Mouse (Mus musculus) kidney, postnatal 0 days (tissue): Measurements from ENCODE around the gene Hspd1. TPM values are rescaled to one million over a fixed set of nuclear protein-coding genes. Genes with fewer than 3 reads are reported as not detected.

ENCODE experiments used
- ATAC-seq: fragments of 200-750 bp; cut with Nextera tagmentation; replicated peaks from 2 replicates; pipeline ENCODE4 v1.8.0; 2017; ENCODE audit warnings: low read depth, moderate number of reproducible peaks, moderate TSS enrichment, moderate library complexity; ENCODE audit not compliant: low FRiP score
- DNase-seq: peaks from one replicate; pipeline ENCODE4 v3.0.0-alpha.2; 2016; ENCODE audit warnings: low spot score
- H3K27ac ChIP-seq: fragments of 300-500 bp; sonication (generic); 2 replicates; pipeline ENCODE4 v1.5.1; 2014; ENCODE audit warnings: mild to moderate bottlenecking
- H3K27me3 ChIP-seq: fragments of 300-500 bp; sonication (generic); 2 replicates; pipeline ENCODE4 v1.6.1; 2014; ENCODE audit warnings: low read length, mixed read lengths; ENCODE audit not compliant: insufficient read depth
- H3K36me3 ChIP-seq: fragments of 300-500 bp; sonication (generic); 2 replicates; pipeline ENCODE4 v1.6.1; 2014; ENCODE audit warnings: low read length, mixed read lengths; ENCODE audit not compliant: insufficient read depth
- H3K4me1 ChIP-seq: fragments of 300-500 bp; sonication (generic); replicated peaks from 2 replicates; pipeline ENCODE4 v1.6.1; 2014; ENCODE audit warnings: antibody characterized with exemption, low read length, mixed read lengths; ENCODE audit not compliant: insufficient read depth
- H3K4me2 ChIP-seq: fragments of 300-500 bp; sonication (generic); 2 replicates; pipeline ENCODE4 v1.6.1; 2014; ENCODE audit warnings: mild to moderate bottlenecking, low read length, moderate library complexity, mixed read lengths
- H3K4me3 ChIP-seq: fragments of 300-500 bp; sonication (generic); replicated peaks from 2 replicates; pipeline ENCODE4 v1.5.1; 2014; ENCODE audit warnings: low read depth, low read length
- H3K9ac ChIP-seq: fragments of 300-500 bp; sonication (generic); 2 replicates; pipeline ENCODE4 v1.6.1; 2014; ENCODE audit warnings: low read depth, low read length
- H3K9me3 ChIP-seq: fragments of 300-500 bp; sonication (generic); replicated peaks from 2 replicates; pipeline ENCODE4 v1.6.1; 2016; ENCODE audit warnings: low read length, inconsistent platforms, mixed read lengths
- CTCF ChIP-seq: IDR thresholded peaks from 2 replicates; pipeline ENCODE4 v1.5.1; 2016; ENCODE audit warnings: antibody characterized with exemption, low read depth, mild to moderate bottlenecking, moderate library complexity
- WGBS: fragments of 180-500 bp; shearing (Covaris S2); extraction: QIAGEN DNeasy Blood & Tissue Kit; methylation state at CpG from one replicate; pipeline ENCODE4 v1.1.7; 2014; 5-methylcytosine and 5-hydroxymethylcytosine counted together
- polyA plus RNA-seq: library from polyadenylated mRNA; unstranded; fragments of >200 nt; fragmentation: Nextera tagmentation; extraction: Ambion mirVana; gene quantifications from 2 replicates; pipeline ENCODE4 v1.2.1, GENCODE M21; 2015

Gene Hspd1
- polyA plus RNA-seq, 1 experiment from 2014 or later: 315 TPM

DNA sequence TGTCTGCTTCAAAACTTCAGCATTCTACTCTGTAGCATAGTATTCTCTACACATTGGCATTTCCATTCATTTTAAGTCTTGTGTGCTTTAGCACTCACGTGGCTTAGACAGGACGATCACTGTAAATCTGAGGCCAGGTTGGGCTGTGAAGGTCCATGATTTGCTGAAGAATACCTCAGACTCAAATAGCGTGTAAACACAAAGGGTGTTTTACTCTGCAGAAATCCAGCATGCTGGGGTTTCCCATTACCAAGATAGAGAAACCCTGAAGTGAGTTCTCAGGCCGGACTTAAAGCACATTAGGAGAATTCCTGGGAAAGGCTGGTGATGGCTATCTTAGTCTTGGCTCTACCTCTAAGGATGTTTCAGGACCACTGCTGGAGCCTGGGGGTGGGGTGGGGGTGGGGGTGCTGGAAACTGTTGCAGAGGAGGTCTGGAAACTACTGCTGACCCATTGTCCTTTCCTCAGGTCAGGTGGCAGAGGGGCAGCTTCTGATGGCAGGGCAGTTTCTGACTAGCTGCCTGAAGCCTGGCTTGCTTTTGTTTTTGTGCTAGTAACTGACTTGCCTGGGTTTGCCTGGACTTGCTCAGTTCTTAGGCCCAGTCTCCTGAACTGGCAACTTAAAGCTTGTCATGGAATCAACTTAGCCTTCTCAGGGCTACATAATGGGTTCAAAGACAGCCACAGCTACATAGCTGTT, 21.2 kb upstream of the Hspd1 start:
- Histone ChIP-seq H3K9ac (no peak overlapping the region), H3K36me3 (no peaks in the 10 kb centered on the region), H3K27me3 (no peaks in the 10 kb centered on the region), H3K4me2 (no peak overlapping the region), H3K9me3 (no peaks in the 10 kb centered on the region), H3K4me3 (no peak overlapping the region), H3K4me1 (no peaks in the 10 kb centered on the region), H3K27ac (no peak overlapping the region)
- WGBS: 79% methylated on average over 4 of the region's 4 CpGs
- no peak for TF ChIP-seq CTCF
- ATAC-seq: no peak
- DNase-seq: no peak

DNA sequence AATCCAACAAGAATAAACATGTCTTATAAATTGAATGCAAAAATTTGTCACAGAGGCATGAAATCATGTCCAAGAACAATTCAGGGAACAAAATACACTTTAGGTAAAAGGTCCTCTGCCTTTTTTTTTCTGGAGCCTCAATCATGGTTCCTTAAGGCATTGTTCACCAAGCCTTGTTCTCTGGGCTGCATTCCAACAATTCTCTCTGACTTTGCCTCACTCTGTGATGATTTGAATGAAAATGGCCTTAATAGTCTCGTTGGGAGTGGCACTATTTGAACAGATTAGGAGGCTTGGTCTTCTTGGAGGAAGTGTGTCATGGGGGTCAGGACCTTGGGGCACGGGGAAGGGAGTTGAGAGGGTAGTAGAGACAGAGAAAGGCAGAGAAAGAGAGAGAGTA, 20.4 kb upstream of the Hspd1 start:
- no peak overlapping the region for H3K4me2 ChIP-seq
- H3K27ac ChIP-seq: no peak overlapping the region
- WGBS: 57% methylated on average over 2 of the region's 2 CpGs
- no peak for ATAC-seq
- H3K4me3 ChIP-seq: no peak overlapping the region
- no peak for DNase-seq
- no peaks in the 10 kb centered on the region for H3K9me3 ChIP-seq
- no peaks in the 10 kb centered on the region for H3K36me3 ChIP-seq
- no peaks in the 10 kb centered on the region for H3K4me1 ChIP-seq
- no peak for TF ChIP-seq CTCF
- no peak overlapping the region for H3K9ac ChIP-seq
- H3K27me3 ChIP-seq: no peaks in the 10 kb centered on the region

DNA sequence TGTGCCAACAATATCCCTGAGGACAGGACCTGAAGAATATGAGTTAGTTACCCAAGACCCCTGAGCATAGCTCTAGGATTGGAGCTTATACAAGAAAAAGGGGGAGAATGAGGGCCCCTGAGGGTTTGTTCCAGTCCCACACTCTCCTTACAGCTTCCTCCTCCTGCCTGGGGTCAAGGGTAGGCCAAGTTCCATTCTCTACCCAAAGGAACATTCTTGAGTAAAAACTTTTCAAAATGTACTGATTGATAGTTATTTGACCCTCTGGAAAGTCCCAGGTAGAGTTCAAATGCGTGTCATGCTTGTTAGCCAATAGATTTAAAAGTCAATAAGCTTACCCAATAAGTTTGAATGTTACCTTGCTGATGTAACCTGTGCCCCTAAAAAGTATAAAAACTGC, 19.6 kb upstream of the Hspd1 start:
- H3K4me3 ChIP-seq: no peak overlapping the region
- H3K4me2 ChIP-seq: no peak overlapping the region
- no peaks in the 10 kb centered on the region for H3K4me1 ChIP-seq
- H3K27me3 ChIP-seq: no peaks in the 10 kb centered on the region
- H3K9me3 ChIP-seq: no peaks in the 10 kb centered on the region
- no peaks in the 10 kb centered on the region for H3K36me3 ChIP-seq
- DNase-seq: no peak
- no peak for TF ChIP-seq CTCF
- H3K27ac ChIP-seq: no peak overlapping the region
- ATAC-seq: no peak
- 83% methylated on average over 1 of the region's 1 CpGs for WGBS
- no peak overlapping the region for H3K9ac ChIP-seq

DNA sequence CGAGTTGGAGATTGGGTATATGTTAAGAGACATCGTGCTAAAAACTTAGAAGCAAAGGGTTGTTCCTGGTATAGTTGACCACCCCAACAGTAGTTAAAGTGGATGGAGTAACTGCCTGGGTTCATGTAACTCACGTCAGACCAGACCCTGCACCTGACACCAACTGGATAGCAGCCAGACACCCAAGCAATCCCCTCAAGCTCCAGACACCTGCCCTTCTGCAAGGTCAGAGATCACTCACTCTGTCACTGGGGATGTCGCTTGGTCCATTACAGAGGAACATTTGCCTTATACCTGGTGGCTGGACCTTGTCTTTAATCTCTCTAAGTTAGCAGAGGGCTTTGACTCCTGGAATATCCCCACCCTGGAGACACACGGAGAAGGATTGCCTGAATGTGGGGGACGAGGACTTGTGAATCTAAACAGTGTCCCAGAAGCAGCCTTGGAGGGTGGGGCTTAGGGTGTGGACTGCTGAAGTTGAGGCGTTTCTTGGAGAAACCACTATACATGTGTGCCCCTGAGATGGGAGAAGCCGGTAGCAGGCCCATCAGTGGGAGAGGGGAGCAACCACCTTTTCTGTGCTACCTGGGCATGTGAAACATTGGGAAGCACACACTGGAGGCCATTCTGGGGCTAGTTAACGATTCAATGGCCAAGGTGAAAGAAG, 19.0 kb upstream of the Hspd1 start:
- Histone ChIP-seq H3K9me3 (no peaks in the 10 kb centered on the region), H3K27me3 (no peaks in the 10 kb centered on the region), H3K9ac (no peak overlapping the region), H3K4me3 (no peak overlapping the region), H3K36me3 (no peaks in the 10 kb centered on the region), H3K4me2 (no peak overlapping the region), H3K4me1 (no peaks in the 10 kb centered on the region), H3K27ac (no peak overlapping the region)
- DNase-seq (no peak), ATAC-seq (no peak)
- TF ChIP-seq CTCF: no peak
- 84% methylated on average over 9 of the region's 9 CpGs for WGBS

DNA sequence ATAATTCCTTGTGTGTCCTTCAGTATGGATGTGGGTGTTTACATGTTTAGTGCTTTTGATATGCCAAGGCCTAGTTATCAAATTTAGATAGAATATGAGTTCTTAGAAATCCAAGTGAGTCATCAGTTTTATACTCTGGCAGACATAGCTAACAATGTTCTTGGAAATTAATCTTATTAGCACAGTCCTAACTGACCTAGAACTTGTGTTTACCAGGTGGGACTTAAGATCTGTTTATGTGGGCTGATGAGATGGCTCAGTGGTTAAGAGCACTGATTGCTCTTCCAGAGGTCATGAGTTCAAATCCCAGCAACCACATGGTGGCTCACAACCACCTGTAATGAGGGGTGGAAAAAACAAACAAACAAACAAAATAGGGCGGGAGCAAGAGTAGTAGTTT, 4.4 kb upstream of the Hspd1 start:
- H3K4me1 ChIP-seq: 0 out of 2 replicates have a peak, but pooled peaks cover 4% of the 10 kb centered on the region
- H3K9ac ChIP-seq: no peak overlapping the region
- no peak overlapping the region for H3K4me2 ChIP-seq
- no peak for ATAC-seq
- H3K27me3 ChIP-seq: no peaks in the 10 kb centered on the region
- DNase-seq: no peak
- TF ChIP-seq CTCF: no peak
- no peak overlapping the region for H3K4me3 ChIP-seq
- H3K36me3 ChIP-seq: no peaks in the 10 kb centered on the region
- no peaks in the 10 kb centered on the region for H3K9me3 ChIP-seq
- no peak overlapping the region for H3K27ac ChIP-seq
- 88% methylated on average over 1 of the region's 1 CpGs for WGBS

DNA sequence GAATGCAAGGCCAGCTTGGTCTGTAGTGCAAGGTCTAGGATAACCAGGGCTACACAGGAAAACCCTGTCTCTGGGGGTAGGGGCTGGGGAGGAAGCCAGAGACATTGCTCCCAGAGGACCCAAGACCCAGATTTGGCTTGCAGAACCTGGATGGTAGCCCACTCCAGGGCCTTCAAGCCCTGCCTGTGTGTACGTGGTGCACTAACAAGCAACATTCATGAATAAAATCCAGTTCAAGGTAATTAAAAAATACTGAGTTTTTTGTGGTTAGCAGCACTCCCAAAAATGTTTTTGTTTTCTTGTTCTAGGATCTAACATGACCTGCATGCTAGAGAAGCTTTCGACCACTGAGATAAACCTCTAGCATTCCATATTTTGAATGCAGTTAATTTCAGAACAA, 4.0 kb upstream of the Hspd1 start:
- TF ChIP-seq CTCF: no peak
- ATAC-seq: no peak

More for the DNA sequence above, 4.0 kb upstream of the Hspd1 start:
- H3K27me3 ChIP-seq: no peaks in the 10 kb centered on the region
- H3K9me3 ChIP-seq: no peaks in the 10 kb centered on the region
- no peak overlapping the region for H3K4me3 ChIP-seq
- H3K36me3 ChIP-seq: no peaks in the 10 kb centered on the region
- WGBS: 92% methylated on average over 2 of the region's 2 CpGs
- 0 out of 2 replicates have a peak, but pooled peaks cover 4% of the 10 kb centered on the region for H3K4me1 ChIP-seq
- H3K9ac ChIP-seq: no peak overlapping the region
- no peak overlapping the region for H3K27ac ChIP-seq
- H3K4me2 ChIP-seq: no peak overlapping the region
- no peak for DNase-seq
